Mouse (Mus musculus): ENCODE data around the gene Pprc1. TPM values are rescaled to one million over a fixed set of nuclear protein-coding genes. Genes with fewer than 3 reads are reported as not detected.

Gene Pprc1
- total RNA-seq, 2 experiments from 2014 or later = 13.8 to 14.1 TPM

DNA sequence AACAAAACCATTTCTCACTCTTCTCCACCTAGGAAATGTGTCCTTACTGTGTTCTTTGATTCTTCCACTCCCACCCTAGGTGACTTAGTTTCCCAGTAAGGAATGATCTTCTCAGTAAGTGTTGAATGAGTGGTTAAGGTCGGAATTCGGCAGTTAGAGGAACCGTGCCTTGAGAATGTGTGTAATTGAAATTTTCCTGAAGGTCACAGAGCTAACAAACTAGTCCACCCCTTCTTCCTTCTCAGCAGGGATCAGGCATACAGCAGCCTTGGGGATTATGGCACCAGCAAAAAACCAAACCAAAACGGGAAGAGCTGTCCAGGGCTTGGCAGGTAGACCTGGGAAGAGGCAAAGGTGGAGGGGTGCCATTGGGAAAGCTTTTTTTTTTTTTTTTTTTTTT is 4.4 kb downstream of the Pprc1 start:
- intact Hi-C loops (cut with DNase I) = no loop called here
- DNase-seq = no peak

DNA sequence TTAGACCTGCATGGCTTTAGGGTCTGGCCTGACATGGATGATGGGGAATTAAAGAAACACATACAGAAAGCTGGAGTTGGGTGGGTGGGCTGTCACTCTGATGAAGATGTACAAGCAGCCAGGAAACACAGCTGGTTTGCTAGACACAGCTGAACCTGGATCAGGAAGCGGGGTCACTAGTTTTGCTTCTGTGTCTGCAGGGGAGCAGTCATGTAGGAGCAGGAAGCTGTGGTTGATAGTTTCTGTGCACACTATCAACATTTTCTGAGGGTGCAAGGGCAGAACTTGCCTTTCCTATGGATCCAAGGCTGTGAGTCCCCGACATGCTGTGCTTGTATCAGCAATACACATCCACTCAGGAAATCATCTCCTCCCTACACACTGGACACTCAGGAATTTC is 5.8 kb downstream of the Pprc1 start:
- DNase-seq = no peak
- intact Hi-C loops (cut with DNase I) = no loop called here

DNA sequence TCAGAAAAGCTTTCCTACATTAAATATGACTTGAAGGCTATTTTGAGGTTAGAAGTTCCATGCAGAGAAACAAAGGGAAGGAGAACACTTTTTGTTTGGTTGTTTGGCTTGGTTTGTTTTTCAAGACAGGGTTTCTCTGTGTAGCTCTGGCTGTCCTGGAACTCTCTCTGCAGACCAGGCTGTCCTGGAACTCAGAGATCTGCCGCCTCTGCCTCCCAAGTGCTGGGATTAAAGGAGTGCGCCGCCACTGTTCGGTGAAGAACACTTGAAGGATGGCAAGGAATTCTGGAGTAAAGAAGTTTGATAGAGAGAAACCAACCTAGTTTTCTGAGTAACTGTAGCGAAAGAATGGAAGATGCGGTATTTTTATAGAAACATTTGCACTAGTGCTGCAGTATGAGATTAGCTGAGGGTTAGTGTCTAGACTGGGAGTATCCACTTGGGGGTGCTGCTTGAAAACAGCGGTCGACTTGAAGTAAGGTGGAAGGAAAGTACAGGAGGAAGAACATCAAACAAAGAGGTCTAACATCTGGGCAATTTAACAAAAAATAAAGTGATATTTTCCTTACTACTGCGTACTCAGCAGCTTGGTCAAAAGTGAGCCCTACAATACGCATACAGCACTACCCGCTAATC is 11.2 kb downstream of the Pprc1 start:
- no peak for DNase-seq
- intact Hi-C loops (cut with DNase I) = no loop called here

DNA sequence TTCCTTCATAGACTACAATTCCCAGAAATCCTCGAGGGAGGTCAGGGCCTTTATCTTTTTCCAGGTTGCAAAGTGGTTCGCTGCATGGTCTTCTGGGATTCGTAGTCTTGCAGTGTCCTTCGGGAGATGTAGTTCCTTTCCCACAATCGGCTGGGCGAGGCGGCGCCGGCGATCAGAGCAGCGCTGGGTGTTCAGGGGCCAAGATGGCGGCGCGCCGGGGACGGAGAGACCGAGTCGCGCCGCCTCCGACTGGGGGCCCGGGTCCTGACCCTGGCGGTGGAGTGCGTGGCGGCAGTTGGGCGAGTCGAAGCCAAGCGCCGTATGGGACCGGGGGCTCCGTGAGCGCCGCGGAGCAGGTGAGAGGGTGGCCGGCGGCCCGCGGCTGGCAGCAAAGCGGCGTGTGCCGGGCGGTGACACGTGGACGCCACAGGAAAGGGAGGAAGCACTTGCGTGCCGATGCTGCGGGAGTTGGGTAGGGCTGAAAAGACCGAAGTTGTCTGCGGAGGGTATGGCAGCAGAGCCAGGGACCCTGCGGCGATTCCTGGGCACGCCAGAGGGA is 11.8 kb downstream of the Pprc1 start:
- peak; percentile 90 to 93 for DNase-seq
- intact Hi-C loops (cut with DNase I) = no loop called here

DNA sequence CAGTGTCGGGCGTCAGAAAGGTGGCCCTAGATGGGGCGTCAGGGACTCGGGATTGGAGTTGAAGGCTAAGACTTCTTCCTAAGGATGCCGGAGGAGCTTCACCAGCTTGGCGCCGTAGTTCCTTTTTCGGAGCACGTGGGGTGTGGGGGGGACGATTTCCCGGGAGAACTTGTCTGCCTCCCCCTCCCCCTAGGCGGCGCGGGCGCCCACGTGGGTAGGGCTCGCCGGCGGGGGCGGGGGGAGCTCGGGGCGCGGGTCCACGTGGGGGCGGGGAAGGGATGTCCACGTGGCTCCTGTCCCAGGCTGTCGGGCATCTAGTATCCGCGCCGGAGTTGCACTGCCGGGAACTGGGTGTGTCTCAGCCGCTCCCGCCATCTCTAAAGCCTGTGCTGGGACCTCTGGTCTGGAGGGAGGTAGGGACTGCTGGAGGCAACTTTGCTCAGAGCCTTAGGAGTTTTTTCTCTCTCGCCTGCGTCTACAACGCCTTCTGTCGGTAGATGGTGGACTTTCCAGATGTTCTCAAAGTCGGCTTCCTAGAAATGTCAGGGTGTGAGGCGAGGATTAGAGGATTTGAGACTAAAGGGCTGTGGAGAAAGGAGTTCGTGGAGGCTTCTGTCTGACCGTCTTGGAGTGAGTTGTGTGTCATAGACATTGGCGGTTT is 12.4 kb downstream of the Pprc1 start:
- intact Hi-C loops (cut with DNase I) = no loop called here
- DNase-seq = peak; percentile 84 to 85

DNA sequence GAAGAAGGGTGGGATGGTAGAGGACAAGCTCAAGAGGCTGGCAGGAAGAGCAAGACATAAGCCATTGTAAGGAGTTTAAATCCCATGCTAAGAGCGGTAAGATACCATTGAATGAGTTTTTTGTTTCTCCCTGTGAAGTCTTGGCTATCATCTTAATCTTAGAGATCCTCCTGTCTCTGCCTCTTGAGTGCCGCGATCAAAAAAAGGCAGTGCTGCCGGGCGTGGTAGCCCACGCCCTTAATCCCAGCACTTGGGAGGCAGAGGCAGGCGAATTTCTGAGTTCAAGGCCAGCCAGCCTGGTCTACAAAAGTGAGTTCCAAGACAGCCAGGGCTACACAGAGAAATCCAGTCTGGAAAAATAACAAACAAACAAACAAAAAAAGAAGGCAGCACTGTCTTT is 13.8 kb downstream of the Pprc1 start:
- intact Hi-C loops (cut with DNase I) = loop anchor here (2.0 kb wide), 1 partner anchor 16 kb away; the partner anchor contains the start of gene Nolc1

DNA sequence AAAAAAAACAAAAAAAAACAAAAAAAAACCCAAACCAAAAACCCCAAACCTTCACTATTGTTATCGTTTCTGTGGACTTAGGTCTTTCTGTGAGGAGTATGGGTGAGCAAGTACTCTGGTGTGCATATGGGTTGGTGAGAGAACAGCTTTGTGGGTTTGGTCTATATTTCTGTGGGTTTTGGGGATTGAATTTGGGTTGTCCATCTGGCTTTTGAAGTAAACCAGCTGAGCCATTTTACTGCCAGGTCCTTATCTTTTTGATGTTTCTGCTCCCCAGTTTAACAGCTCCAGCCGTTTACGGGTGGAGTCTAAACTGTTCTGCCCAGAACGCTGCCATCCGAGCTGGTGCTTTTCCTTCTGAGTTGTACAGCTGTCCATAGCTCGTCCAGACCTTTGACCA is 16.2 kb downstream of the Pprc1 start:
- intact Hi-C loops (cut with DNase I) = no loop called here
- no peak for DNase-seq

More for the DNA sequence above, 13.8 kb downstream of the Pprc1 start:
- DNase-seq = no peak

DNA sequence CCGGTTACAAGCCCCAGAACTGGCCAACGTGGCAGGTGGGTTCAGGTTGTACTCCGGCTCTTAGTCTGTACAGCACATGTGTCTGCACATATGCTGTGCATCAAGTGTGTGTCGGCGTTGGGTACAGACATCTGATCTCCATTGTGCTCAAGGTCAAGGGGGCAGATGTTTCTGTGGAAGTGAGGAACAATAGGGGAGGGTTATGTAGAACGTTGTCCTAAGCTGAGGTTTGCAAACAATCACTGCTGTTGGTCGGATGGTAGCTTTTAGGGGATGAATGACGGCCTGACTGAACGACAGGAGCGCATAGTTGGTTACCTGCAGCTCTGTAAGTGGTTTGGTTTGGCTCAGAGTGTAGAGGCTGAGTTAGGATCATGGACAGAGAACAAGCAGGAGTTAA is 23.4 kb downstream of the Pprc1 start:
- intact Hi-C loops (cut with DNase I) = no loop called here
- no peak for DNase-seq

DNA sequence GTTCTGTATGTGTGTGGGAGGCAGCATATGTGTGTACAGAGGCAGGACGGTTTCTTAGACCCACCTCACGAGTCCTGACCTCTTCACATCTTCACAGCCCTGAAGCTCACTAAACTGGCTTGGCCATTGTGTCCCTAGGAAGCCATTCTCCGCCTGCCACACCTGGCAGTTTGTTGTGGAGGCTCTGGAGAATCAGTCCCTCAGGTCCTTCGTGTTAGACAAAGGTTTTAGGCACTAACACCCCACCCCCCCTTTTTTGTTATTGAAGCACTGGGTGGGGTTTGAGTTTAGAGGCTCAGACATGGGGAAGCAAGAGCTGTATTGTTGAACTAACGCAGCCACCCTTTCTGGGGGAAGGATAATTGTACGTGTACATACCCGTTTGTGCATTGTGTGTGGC is 28.6 kb downstream of the Pprc1 start:
- intact Hi-C loops (cut with DNase I) = no loop called here
- no peak for DNase-seq

DNA sequence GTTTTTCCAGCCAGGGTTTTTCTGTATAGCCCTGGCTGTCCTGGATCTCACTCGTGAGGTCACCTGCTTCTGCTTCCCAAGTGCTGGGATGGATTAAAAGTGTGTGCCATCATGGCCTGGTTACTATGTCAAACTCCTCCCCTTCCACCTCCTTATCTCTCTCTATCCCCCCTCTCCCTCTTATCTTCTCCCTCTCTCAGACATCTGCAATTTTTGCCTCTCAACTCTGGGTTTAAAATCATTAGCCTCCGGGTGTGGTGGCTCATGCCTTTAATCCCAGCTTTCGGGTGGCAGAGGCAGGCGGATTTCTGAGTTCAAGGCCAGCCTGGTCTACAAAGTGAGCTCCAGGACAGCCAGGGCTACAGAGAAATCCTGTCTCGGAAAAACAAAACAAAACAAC is 29.6 kb downstream of the Pprc1 start:
- DNase-seq = no peak
- intact Hi-C loops (cut with DNase I) = loop anchor here (2.0 kb wide), 1 partner anchor 15 kb away; no protein-coding TSS in a partner anchor

DNA sequence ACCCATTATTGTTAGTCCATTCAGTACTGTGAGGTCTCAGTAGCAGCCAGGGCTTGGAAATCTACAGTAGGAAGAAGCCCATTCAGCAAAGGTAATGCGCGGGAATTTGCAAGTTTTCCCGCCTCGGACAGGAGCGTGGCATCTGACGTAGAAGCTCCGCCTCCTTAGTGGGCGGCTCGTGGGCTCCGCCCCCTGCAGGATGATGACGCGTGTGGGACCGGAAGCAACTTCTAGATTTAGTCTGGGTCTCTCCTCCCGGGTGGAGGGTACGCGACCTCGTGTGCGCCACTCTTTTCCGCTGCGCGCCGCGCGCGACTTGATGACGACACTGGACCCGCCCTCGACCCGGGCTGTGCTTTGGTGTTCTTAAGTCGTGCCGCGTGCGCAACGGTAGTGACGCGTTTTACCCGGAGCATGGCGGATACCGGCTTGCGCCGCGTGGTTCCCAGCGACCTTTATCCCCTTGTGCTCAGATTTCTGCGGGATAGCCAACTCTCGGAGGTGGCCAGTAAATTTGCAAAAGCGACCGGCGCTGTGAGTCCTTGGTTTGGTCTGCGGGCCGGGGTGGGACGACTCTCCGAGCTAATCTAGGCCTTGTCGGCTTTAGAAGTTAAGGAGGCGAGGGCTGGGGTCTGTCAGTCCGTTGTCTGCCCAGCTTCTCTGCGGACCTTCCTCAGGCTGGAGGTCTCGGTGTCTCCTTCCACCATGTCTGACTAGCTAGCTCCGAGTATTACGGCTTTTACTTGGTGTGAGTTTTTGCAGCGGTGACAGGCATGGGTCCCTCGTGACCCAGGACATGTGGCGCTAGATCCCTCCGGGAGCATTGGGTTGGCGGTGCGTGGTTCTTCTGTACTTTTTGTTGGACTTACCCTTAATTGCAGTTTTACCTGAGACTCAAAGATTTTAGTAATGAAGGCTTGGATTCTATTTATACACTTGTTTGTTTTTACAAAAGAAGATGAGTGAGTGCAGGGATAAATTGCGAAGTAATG is 31.2 kb downstream of the Pprc1 start, which contains the start of gene Nolc1:
Nolc1 (plus strand) TSS at position 248 of the 992 bp plus-strand sequence.
- intact Hi-C loops (cut with DNase I) = loop anchor here (2.0 kb wide), 1 partner anchor 17 kb away; no protein-coding TSS in a partner anchor
- DNase-seq = peak; percentile 98 to 99

DNA sequence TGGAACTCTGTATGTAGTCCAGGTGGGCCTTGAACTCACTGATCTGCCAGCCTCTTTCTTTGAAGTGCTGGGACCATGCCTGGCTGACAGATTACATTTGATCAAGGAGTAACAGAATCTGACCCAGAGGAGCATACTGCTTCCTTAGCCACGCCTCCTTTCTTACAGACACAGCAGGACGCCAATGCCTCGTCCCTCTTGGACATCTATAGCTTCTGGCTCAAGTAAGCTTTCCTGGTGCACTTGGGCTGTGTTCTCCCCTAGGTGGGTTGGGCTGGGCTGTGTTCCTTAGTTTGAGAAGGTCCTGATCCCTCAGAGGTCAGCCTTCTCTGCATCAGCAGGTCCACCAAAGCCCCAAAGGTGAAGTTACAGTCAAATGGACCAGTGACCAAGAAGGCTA is 33.8 kb downstream of the Pprc1 start:
- DNase-seq = no peak
- intact Hi-C loops (cut with DNase I) = no loop called here

DNA sequence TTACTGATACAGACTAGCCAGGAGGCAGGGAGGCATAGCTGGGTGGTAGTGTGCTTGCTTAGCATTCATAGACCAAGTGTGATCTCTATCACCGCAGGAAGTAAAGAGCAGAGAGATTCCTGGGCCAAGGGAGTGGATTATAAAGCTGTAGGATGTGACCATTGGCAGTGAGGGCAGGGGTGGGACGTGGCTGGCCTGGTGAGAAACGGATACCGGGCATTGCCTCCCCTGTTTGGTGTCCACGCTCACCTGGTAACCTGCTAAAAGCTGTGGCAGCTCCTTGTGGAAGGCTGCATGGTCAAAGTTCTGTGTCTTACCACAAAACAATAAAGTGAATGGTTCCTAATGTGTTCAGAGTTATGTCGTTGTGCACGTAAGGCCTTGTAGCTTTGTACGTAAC is 40.5 kb downstream of the Pprc1 start:
- intact Hi-C loops (cut with DNase I) = loop anchor here (5.0 kb wide), 1 partner anchor 167 kb away; no protein-coding TSS in a partner anchor

DNA sequence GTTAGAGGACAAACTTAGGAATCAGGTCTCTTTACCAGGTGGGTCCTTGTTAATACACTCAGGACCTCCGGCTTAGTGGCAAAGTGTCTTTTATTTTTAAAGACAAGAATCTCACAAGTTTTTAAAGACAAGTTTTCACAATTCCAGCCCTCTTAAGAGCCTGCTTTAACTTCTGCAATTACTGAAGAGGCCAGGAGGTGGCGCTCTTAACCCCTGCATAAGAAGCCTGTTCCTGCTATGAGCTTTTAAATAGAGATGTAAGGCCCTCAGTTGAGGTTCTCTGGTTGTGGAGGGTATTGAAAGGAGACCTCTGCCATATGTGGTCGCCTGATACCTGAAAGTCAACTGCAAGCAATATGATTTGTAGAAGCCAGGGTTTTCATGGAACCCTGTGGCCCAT is 41.7 kb downstream of the Pprc1 start:
- intact Hi-C loops (cut with DNase I) = loop anchor here (5.0 kb wide), 1 partner anchor 166 kb away; no protein-coding TSS in a partner anchor
- DNase-seq = peak; percentile 49 to 70

More for the DNA sequence above, 40.5 kb downstream of the Pprc1 start:
- DNase-seq = no peak

DNA sequence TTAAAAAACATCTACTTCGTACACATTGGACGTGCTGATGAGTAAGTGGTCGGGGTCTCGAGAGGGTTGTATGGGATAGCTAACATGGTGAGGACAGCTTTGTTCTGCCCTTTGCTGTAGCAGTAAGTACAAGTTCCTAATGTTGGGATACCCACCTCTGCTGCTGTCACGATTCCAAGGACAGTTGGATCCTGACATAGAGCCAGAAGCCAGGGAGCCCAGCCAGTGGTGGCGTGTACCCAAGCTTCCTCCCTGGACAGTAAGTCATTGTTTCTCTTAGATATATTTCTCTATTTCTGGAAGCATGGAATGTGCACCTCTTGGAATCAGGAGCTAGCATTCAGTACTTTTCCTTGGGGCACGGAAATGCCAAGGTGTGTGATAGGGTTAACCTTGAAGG is 43.2 kb downstream of the Pprc1 start:
- intact Hi-C loops (cut with DNase I) = loop anchor here (5.0 kb wide), 1 partner anchor 164 kb away; no protein-coding TSS in a partner anchor
- peak; percentile 58 to 66 for DNase-seq

DNA sequence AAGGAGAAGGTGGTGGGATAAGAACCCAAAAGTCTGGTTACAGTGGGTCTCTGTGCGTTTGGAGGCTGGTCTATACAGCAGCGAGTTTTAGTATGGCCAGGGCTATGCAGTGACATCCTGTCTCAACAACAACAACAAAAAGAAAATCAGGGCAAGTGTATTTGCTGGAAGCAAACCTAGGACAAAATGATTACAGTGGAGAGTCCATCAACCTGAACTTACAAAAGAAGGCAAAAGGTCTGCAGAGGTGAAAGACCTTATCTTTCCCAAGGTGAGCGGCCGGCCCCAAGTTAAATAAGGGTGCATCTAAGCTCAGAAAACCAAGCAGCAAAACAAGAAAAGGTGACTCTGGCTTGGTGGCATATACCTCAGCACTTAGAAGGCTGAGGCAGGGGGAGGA is 47.0 kb downstream of the Pprc1 start:
- intact Hi-C loops (cut with DNase I) = no loop called here
- DNase-seq = no peak

DNA sequence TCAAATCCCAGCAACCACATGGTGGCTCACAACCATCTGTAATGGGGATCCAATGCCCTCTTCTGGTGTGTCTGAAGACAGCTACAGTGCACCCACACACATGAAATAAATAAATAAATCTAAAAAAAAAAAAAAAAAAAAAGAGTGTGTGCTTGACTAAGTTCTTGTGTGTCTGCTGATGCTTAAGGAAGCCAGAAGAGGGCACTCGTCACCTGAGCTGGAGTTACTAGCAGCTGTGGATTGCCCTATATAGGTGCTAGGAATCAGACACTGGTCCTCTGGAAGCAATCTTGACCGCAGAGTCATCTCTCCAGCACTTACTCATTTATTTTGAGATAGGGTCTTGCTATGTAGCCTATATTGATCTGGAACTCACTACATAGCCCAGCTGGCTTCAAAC is 49.5 kb downstream of the Pprc1 start:
- DNase-seq = no peak
- intact Hi-C loops (cut with DNase I) = no loop called here

DNA sequence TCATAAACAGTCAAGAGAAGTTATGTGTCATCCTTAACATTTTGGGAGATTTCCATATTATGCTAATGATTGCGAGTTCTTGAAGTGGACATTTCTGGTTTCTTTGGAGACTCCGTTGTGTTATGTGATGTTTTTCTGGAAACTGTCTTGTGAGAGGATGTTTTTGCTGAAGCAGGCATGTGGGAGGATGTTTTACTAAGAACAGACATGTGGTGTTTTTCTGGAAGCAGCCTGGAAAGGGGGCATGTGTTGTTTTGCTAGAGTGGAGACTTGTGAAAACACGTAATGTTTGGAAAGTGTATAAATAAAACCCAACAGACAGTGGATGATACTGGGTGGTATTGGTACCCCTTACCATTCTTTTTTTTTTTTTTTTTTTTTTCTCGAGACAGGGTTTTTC is 50.6 kb downstream of the Pprc1 start:
- intact Hi-C loops (cut with DNase I) = no loop called here
- no peak for DNase-seq

DNA sequence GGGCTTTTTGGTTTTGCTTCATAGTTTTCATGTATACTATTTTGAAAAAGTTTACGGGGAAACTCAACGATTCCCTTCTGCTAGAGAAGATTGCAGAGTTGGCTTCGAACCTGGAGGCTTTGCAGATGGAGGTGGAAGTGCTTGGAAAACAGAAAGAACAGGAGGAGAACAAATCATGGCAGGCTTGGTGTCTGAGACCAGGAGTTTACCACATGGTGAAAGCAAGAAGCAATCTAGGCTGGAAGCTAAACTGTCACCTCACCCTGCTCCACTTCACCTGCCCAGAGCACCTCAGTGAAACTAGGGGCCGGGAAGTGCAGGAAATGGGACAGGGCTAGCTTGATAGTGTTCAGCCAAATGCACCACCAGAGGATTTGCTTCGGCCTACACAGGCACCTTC is 51.7 kb downstream of the Pprc1 start:
- intact Hi-C loops (cut with DNase I) = no loop called here
- DNase-seq = no peak

DNA sequence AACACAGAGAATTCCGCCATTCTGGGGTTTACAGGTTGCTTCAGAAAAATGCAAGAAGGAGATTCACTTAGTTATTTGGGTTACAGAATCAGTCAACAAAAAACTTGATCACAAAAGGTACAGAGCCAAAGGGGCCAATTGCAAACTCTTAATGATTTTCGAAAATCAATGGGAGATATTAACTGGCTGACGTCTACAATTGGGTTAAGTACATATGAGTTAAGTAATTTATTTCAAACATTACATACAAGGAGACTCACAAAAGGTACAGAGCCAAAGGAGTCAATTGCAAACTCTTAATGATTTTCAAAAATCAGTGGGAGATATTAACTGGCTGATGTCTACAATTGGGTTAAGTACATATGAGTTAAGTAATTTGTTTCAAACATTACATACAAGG is 54.9 kb downstream of the Pprc1 start:
- no peak for DNase-seq
- intact Hi-C loops (cut with DNase I) = no loop called here
